Mouse (Mus musculus) layer of hippocampus, adult 9-10 months (tissue): ENCODE data around the gene Serpinb5.
"Not testable (repeated sequence)": the region's sequence is repeated elsewhere in the genome, so short reads cannot be mapped to it uniquely, and the experiment has no call there.

Source experiments
- DNase-seq: peaks from one replicate; pipeline ENCODE4 v3.0.0; 2022; ENCODE audit warnings: low spot score

Gene Serpinb5

DNA sequence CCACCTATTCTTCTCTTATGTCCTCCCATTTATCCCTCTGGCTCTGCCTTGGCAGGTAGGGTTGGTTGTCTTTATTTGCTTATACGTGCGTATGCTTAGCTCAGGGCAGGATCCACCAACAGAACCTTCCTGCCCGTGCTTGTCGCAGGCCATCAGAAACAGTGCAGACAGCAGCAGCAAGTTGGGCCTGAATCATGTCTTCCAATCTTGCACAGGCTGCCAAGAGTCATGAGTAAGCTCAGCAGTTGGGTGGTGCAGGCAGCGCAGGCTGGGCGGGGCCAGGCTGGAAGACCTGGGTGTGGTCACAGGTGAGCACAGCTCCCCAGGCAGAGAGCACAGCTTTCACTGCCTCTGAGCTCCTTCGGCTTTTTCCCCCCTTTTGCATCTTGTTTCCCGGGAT, at the start of gene Serpinb5:
Gene Serpinb5 (plus strand): TSS at position 327 of the 400 bp plus-strand sequence.
- no peak for DNase-seq

DNA sequence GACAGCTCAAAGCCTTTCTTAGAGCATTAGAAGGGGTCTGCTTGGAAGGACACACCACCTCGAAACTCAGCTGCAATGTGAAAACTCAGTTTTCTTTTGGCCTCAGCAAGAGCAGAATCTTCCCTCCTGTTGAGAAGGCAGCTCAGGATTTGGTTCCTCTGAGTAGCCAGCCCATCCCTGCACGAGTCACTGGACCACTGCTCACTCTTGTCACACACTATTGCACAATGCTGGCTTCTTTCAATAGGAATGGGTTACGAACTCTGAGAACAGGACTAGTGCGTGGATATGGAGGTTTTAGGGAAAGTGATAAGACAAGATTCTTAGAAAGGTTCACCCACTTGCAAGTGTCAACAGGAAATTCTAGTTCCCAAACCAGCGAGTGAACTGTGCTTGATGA, 46.1 kb upstream of the Serpinb5 start:
- no peak for DNase-seq

DNA sequence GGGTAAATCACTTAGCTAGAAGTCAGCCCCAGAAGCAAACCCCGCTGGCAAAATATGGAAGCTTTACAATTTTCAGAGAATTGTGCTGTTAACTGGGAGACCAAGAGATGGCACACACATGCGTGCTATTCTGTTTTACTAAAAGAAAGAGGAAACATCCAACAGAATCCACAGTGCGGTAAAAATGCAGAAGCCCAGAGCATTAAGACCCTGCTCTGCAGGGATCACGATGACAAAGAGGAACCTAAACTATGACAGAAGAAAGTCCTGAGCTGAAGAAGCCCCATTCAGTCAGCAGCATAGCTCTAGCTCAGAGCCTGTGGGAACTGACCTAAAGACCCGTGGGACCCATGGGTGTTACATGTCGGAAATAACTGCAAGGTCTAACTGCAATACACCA, 45.7 kb upstream of the Serpinb5 start:
- DNase-seq = no peak

DNA sequence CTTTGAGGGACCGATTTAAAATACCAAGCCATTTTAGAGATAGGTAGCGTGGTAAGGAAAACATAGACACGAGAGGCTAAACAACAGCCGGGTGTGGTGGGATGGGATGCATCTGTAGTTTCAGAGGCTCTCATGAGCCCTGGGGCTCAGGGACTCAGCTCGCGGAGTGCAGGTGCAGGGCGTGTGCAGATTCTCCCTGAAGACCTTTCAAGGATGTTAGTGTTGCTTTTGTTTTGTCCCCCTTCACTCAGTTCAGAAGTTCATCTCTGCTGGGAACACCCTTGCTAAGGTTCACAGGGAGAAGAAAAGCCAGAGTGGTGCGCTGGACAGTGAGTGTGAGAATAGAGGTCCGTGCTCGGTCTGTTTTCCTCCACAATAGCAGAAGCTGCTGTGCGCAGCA, 44.2 kb upstream of the Serpinb5 start:
- DNase-seq = no peak

DNA sequence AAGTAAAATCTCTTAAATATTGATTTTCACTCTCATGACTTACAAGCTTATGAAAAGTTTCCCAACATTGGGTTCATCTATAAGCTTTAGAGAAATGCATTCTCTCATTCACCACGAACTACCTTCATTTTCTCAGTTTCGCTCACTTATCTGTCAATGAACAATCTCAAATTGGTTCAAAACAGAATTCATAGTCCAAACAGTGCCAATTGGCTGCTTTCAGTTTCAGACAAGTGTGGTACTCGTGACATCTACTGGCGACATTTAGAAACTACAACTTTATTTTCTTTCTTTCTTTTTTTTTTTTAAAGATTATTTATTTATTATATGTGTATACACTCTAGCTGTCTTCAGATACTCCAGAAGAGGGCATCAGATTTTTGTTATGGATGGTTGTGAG, 42.6 kb upstream of the Serpinb5 start:
- DNase-seq = no peak

DNA sequence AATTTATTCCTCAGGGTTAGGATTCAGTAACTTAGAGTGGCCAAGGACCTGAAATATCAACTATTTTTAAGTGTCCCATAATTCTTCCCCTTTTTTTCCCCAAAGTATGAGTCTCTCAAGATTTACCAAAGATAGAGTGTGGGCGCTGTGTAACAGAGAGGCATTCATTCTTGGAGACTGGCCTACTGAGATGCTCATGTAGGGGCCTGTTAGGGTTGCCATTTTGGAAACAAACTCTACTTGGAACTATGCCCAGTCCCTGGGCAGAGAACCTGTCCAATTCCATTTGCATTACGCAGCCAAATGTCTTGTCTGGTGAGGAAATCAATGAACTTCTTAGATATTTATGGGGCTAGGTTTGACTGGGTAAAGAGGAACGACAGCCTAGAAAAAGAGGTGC, 38.7 kb upstream of the Serpinb5 start:
- no peak for DNase-seq

DNA sequence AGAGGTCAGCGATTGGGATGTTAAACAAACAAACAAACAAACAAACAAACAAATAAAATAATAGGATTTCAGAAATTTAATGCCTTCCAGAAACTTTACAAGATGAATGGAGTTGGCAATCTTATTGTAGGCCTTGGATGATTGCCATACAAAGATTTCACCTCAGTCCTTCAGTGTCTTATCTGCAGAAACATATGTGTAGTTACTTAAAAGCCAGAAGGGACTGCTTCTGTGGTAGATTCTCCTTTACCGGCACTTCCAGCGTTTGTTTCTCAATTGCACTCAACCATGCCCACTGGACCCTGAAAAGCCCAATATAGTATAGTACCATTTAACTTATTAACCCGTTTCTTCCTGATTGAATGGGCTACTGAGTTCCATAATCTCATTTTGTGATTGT, 32.2 kb upstream of the Serpinb5 start:
- no peak for DNase-seq

DNA sequence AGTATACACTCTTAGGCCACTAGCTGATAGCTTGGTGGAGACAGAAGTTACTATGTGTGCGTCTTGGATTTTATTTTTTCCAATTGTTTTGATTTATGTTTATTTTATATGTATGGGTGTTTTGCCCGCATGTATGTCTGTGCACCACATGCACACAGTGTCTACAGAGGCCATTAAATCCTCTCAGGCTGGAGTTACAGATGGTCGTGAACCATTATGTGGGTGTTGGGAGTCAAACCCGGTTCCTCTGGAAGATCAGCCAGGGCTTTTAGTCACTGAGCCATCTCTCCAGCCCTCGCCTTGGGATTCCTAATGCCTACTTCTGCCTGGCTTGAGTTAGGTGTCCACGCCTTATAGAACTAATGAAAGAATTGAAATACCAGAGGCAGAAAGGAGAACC, 4.6 kb downstream of the Serpinb5 start:
- no peak for DNase-seq

DNA sequence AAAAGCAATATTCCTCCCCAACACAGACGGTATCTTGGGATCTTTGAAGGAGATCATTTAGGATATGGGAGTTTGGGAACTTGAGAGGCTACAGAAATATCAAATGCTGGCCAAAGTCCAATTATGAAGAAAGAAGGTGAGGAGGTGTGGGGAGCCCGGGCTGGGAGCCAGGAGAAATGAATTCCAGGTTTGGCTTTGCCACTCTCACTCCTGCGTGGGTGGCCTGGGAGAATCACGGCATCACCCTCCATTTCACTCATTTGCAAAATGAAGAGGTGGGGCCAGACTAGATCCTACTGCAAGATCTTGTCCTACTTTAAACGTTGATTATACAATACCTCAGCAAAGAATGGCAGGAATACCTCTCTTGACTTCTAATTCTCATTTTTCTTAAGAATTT, 5.1 kb downstream of the Serpinb5 start:
- no peak for DNase-seq

DNA sequence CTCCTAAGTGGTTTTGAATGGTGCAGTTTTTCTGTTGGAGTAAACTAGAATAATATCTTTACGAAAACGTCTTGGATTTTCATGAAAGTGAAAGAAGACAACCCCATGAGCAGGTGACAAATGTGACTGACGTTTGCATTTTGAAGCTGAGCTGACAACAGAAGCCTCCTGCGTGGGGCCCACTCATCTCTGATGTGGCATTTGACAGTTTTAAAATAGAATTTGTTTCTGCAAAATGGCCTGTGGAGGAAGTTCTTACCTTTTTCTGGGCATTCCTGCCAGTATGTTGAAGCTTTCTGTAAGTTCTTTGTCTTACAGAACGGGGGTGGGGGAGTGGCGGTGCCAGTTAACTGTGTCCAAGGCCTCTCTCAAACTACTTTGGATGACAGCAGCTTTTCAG, 5.8 kb downstream of the Serpinb5 start:
- DNase-seq = no peak

DNA sequence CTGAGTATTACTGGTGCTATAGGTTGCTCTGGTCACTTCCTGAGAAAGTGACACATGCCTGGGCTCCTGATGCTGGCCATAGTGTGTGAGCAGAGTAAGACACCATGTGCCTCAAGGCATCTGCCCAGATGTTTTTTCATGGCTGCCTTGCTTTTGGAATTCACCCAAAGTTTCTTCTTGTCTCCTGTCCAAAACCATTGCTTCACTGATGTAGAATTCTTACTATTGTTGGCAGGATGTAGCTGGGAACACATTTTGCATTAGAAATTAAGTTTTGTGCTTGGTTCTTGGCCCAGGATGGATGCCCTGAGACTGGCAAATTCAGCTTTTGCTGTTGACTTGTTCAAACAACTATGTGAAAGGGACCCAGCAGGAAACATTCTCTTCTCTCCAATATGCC, 9.0 kb downstream of the Serpinb5 start:
- no peak for DNase-seq

DNA sequence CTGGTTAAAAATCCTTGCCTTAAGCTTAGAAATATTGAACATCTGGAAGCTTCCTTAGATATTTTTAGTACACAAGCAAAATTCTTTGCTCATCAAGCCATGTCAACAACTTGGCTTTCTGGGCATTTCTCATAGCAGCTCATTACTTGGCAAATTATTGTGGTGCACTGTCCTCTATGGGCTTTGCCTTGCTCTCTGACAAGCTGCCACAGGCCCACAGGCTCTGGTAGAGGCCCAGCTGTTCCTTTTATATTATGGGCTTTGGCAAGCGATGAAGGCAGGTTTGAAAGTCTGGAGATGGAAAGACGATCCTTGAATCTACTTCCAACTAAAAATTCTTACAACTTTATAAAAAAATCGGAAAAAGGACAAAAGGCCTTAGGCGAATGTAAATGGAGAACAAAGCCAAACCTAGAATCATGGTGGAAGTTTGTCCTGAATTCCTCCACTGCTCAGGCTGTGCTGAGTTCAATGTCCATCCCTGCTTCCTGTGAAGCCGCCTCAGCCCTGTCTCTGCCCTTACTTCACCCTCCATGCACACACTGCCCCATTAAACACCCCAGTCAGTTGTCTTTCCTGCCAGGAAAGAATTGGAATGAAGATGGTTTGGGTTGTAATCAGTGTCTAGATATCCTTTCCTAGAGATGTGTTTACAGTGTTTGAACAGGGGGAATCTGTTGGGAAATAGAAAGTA, 14.4 kb downstream of the Serpinb5 start:
- DNase-seq = no peak

DNA sequence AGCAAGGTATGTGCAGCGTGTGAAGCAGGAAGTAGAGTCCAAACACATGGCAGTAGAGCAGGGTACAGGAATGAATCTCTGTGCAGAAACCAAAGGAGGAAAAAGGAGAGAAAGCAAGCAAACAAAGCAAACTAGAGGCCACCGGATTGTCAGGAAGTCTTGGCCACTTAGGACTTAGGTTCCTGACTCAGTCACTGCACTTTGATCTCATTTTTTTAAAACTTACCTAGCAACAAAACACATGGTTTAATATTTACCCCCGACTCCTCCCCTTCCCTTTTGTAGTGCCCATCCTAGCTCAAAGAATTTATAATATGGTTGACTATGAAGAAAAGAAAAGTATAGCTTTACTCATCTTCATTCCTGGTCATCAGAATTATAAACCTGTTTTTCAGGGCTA, 15.2 kb downstream of the Serpinb5 start:
- DNase-seq = no peak

DNA sequence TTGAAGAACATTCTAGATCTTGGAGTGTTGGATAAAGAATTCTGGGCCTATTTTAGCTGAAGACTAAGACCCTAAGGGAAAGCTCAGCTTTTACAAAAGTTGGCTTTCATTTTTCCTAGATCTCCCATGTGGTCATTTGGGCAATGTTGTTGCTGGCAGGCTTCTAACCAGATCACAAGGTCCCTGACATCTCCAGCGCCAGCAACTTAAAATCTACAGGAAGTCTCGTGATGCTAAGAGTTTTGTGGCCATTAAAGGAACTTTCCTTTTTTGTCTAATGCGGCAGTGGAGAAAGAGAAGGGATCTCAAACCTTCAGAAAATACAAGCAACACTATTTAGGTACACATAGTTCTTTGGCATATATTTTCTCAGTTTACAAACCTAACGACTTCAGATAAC, 21.8 kb downstream of the Serpinb5 start:
- no peak for DNase-seq

DNA sequence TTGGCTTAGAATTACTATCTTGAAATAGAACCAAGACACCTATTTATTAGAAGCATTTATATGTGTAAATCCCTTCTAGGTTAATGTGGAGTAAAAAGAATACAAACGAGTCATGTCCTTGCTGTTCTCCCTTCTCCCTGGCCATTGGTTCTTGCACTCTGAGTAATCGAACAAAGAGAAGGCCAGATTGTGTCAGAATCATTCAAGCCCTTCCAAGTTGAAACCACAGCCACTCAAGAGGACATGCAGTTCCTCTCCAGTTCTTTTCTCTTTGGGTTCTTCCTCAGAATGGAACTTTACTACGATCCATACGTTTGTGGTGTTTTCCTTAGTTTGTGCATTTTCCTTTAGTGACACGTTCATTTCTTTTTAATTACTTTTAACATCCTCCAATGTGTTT, 22.4 kb downstream of the Serpinb5 start:
- no peak for DNase-seq

DNA sequence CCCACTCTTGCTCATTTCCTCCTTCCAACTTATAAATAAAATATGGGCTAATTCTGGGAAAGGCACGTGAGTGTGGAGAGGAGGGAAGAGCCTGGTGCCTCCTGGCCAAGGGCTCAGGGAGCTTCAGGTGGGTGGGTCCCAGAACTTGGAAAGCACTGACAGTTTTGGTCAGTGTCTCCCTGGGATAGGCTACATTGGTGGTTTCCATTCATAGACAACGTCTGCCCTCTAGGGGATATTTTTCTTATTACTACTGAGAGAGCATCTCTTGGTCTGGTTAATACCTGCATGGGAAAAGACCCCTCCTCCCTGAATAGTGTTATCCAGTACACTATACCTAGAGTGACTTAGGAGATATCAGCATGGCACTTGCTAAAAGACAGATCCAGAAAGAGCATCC, 22.8 kb downstream of the Serpinb5 start:
- DNase-seq = peak; percentile 29

DNA sequence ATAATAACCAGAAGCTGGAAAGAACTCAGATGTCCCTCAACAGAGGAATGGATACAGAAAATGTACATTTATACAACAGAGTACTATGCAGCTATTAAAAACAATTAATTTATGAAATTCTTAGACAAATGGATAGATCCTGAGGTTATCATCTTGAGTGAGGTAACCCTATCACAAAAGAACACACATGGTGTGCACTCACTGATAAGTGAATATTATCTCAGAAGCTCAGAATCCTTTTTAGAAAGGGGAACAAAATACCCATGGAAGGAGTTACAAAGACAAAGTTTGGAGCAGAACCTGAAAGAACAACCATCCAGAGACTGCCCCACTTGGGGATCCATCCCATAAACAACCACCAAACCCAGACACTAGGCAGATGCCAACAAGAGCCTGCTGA, 34.2 kb downstream of the Serpinb5 start:
- DNase-seq = not testable (repeated sequence)

DNA sequence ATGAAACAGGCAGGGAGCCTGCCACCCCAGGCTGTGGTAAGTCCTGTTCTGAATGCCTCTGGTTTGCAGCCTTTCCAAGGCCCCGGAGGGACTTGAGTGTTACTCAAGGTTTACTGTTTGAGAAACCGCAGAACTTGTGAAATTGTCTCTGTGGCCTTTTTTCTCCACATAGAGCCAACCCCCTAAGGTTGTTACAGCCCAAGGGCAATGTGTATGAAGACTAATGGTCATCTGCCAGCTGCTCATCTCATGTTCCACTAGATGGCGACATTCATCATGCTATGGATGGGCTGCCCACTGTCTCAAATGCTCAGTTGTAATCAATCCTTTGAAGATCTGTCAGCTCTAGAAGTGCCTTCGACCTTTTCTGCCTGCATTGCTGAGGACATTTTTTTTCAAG, 40.4 kb downstream of the Serpinb5 start:
- peak; percentile 9 for DNase-seq

DNA sequence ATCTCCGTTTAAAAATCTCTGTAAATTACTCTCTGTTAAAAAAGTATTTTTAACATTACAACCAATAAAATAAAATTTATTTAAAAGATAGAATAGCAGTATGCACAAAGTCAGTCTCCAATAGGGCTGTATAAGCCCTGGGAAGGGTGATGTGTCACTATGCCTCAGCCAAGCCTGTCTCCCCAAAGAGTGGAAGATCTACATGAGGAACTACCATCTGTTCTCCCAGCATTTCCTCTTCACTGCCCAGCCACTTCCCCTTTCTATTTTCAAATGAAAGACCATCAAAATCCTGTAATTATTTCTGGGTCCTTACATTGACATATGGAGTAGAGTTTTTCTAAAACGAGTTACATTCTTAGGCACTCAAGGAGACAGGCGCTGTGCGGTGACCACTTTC, 71.0 kb downstream of the Serpinb5 start:
- DNase-seq = no peak
